Mouse (Mus musculus) thymus, postnatal 0 days (tissue): ENCODE measurements around the gene Gpx5. TPM values are rescaled to one million over a fixed set of nuclear protein-coding genes. Genes with fewer than 3 reads are reported as not detected.

Experiments used
- DNase-seq: peaks from one replicate; pipeline ENCODE4 v3.0.0-alpha.2; 2015; ENCODE audit warnings: low spot score
- polyA plus RNA-seq: library from polyadenylated mRNA; unstranded; fragments of >200 nt; fragmentation: Nextera tagmentation; extraction: Ambion mirVana; gene quantifications from 2 replicates; pipeline ENCODE4 v1.2.1, GENCODE M21; 2015

The Gpx5 gene
- not detected in 2 replicates for polyA plus RNA-seq

DNA sequence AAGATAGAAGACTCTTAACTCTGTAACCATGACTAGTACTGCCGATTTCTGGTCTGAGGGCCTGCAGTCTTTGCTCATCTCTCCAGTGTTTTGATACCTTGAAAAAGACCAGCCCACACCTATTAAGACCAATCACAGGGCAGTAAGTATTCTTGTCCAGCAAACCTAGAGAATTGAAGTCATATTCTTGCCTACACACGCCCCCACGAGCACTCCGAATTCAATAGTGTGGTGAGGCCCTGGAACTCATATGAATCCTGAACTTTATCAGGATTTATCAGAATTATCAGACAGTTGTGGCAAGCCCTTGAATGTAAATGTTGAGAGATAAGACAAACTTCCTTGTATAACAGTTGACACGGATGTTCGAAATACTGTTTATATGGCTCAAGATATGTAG is at the start of gene Gpx5:
TSS of gene Gpx5 (minus strand) at position 101 of the 400 bp plus-strand sequence.
- no peak for DNase-seq

DNA sequence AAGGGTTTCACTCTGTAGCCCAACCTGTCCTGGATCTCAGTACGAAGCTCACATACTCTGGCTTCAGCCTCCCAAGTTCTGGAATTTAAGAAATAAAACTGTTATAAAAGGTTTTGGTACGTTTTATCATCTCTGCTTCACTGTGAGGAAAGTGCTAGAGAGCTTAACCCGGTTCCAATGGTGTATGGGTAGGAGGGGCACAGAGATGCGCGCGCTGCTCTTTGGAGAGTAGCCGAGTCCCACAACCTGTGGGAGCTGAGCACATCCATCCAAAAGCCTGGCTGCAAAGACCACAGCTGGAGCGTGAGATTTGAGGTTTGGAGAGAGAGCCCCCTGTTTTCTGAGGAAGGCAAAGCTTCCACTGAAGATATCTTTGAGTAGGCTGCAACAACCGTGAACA is 34.9 kb upstream of the Gpx5 start:
- DNase-seq, result no peak

DNA sequence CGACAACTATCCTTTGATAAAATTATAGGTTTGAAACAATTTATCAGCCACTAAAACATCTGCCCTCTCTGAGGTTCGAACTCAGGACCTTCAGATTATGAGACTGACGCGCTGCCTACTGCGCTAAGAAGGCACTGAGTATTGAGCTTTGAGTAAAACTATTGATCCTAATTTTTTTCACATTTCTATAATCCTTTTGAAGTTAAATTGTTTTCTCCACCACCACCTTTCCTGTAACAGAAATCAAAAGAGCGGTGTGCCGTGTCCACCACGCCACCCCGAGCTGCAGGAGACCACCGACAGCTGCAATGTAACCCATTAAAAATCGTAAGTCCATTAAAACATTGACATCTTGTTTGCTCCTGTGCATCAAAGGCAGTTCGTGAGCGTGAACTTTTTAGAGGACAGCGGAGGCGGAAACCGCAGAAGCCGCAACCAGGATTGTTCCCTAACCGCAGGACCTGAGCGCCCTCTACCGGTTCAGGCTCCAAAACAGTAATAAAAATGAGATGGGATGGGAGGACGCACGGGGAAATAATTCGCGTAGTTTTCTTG is 34.2 kb upstream of the Gpx5 start:
- DNase-seq, result peak; percentile 48

DNA sequence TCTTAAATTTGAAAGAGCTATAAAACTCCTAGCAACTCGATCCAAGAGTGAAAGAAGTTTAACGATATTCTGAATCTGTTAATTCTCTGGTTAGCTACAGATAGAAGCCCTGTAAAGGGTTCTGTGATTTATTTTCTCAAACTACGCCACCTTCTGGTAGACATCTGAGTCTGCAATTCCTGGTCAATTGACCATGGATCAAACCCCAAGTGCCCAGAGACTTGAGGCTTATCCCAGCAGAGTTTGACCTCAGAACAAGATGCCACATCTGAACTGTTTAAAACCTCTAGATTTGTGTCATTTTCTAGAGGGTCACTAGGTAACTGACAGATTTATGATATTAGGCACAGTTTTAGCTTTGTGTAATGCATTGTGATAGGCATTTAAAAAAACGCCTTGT is 33.7 kb upstream of the Gpx5 start:
- DNase-seq, result peak; percentile 2

DNA sequence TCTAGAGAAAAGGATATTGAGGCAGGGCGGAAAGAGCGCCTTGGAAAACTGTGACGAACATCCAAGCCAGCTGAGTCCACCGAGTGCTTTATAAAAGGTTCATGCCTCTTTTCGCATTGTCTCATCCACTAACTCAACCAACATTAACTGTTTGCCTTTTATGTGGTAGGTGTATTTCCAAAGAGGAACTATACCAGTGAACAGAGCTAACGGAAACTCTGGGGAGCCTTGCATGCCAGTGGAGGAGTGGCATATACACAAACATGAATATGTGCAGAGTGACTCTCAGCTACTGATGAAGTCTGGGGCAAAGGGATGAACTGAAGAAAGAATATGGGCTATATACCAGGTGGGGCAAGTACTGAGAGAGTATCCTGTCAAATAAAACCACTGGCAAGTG is 30.9 kb upstream of the Gpx5 start:
- DNase-seq, result peak; percentile 13

DNA sequence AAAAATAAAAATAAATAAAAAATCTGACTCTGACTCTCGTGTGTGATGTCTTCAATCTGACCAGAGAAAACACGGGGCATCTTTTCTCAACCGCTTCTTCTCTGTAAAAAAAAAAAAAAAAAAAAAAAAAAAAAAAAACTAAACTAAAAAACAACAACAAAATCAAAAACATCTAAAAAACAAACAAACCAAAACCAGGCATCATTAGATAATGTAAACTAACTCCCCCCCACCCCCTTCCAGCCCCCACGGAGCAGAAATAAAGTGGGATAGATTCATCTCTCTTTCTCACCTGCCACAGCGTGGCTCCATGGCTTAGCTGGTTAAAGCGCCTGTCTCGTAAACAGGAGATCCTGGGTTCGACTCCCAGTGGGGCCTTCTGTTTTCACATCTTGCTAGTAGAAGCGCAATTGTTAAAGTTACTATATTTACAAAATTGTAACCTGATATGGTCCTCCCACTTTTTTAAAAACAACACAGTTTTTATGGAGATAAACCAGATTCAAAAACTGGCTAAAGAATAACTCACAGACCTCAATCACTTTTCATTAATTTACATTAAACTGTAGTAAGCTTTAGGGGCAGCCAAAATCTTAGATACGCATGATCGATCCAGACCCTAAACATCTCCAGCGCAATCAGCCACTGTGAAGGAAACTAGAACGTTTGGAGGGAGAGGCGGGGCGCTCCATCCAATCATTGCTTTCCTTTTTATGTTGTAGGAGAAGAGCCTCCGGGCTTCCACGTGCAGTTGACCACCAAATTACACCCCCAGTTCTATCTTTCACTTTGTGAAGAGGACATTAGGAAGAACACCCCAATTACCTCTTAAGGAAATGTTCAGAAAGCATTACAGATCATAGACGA is 30.2 kb upstream of the Gpx5 start:
- DNase-seq, result peak; percentile 30

DNA sequence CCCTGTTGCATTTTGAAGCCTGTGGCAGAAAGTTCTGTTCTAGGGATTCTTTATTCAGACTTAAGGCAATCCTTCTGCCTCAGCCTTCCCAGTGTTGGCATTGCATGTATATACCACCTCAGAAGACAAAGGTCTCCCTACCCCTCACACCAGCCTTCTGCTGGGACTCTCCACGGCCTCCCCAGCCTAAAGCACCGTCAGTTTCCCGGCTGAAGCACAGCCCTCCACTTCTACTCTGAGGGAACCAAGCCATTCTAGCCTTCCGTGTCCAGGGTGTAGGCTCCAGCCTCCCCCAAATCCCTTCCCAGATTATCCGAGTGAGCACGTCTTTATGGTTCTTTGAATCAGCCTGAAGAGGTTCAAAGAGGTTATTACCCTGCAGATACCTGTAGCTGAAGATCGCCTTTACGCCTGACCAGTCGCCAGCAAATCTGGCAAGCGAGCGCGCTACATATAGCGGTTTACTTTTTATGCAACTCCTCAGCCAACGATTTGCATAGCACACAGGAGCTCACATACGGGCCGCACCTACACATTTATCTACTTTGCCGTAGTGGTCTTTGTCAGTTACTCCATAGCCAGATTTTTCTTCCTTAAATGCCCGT is 29.5 kb upstream of the Gpx5 start:
- DNase-seq, result peak; percentile 5

DNA sequence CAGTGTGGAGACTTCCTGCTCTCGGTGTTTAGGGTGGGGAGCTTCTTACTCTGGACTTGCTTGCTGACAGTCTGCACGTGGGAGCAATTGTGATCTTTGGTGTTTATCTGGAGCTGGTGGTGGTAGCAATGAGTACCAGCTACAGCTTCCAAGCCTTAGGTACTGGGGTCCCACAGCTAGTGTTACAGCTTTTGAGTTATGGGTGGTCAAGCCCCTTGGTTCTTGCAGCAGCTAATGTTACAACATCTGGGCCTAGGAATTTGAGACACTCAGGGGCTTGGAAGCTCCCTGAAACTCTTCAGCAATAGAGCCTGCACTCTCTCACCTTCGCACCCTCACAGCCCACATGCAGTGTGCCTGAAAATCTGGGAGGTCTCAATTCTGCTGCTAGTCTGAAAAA is 27.7 kb upstream of the Gpx5 start:
- DNase-seq, result no peak

DNA sequence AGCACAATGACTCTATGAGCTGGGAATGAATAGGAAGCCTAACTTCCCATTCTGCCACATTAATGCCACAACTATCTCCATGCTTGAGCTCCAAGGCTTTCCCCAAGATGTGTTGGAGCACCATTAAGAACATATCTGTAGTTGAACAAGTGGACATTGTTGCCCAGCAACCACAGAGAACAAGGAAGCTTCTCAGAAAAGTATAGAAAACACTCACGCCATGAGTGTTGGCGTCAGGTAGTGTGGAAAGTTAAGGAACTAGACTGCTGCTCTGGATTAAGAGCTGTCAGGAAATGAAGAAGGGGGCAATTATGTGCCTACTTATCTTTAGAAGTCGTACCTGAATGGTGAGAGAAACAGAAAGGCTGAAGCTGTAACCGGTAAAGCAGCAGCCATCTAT is 21.4 kb upstream of the Gpx5 start:
- no peak for DNase-seq

DNA sequence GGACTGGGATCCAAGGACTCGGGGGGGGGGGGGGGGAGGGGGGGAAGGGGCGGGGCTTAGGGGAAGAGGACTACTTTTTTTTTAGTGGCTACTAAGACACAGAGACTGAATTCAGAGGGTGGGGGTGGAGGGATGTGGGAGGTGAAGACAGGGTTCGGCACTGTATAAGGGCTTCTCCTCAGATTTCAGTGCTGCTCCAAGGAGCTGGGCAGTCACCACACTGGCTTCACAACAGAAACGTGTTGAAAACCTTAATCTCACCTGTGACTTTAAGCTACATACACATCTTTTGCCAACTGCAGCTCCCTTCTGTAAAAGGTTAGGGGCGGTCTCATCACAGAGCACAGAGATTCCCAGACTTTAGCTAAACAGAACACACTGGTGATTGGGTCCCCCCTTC is 20.3 kb upstream of the Gpx5 start:
- no peak for DNase-seq

DNA sequence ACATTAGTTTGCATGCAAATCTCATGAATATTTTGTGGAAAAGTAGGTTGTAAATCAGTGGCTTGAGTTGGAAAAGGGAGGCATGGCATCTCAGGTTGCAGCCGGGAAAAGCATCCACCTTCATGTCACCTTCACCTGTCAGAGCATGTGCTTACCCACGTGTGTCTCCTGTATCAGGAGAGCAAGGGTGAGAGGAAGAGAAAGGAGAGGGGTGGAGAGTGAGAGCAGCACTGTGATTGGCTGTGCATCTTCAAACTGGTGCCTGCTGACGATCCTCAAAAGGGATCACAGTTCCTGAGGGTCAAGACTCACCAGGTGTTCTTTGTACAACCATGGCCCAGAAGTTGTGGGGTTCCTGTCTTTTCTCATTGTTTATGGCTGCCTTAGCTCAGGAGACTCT is 19.4 kb upstream of the Gpx5 start, which contains the start of gene Gpx6:
TSS of gene Gpx6 (plus strand) at position 200 of the 400 bp plus-strand sequence.
- DNase-seq, result no peak

DNA sequence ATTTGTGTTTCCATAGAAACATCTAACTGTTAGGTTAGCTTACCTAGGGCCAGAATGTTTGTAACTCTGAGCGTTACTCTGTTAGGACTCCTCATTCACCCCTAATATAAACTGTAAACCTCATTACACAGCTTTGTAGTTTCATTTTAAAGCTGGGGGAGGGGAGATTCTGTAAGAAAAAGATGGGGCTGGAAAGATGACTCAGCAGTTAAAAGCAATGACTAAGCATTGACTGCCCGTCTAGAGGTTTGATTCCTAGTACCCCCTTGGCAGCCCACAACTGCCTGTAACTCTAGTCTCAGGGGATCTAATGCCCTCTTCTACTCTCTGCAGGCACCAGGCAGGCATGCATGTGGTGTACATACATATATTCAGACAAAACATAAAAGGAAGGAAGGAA is 17.3 kb upstream of the Gpx5 start:
- DNase-seq, result no peak

DNA sequence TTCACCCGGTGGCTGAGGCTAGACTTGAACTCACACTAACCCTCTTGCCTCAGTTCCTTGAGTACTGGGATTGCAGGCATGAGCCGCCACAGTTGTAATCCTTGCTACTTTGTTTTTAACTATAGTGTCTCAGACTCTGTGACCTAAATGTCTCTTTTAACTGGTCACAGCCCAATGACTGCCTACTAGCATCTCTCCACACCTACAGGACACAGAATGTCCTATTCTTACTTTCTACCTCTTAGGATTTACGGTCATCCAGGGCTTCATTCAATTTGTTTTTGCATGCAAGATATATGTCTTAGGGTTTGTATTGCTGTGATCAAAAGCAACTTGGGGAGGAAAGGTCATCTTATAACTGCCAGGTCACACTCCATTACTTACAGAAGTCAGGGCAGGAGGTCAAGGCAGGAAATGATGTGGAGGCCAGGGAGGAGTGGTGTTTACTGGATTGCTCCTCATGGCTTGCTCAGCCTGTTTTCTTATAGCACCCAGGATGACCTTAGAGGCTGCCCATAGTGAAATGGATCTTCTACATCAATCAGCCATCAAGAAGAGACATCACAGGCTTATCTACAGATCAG is 12.0 kb upstream of the Gpx5 start:
- no peak for DNase-seq

DNA sequence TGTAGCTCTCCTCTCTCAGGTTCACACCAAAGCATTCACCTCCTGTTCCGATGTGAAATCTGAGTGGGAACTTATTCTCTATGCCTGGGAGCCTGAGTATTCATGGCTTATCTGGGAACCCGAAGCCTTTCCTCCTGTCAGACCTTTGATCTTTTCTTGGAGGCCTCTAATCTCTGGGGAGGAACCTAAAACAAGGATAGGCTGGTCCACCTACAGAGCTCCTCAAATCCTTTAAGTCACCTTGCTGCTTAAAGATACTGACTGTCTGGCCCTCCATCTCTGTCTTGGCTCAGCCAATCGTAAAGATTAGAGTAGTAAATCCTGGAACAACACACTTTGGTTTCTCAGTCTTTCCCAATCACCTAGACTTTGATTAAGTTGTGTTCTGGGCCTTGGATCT is 6.0 kb upstream of the Gpx5 start:
- no peak for DNase-seq

DNA sequence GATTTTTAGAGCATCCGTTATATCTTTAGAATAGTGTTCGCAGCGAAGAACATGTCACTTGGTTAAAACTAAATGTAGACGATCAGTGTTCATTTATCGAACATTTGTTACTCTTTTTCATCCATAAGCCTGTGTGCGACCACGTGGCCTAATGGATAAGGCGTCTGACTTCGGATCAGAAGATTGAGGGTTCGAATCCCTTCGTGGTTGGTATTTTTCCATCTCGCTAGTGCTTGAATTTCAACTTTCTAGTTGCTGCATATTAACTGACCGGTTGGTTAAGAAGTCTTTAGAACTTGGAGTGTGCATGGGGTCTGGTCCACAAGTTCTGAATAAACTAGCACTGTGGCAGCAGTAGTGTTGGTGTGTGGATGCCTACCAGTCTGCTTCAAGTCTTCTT is 13.0 kb downstream of the Gpx5 start:
- peak; percentile 83 for DNase-seq

DNA sequence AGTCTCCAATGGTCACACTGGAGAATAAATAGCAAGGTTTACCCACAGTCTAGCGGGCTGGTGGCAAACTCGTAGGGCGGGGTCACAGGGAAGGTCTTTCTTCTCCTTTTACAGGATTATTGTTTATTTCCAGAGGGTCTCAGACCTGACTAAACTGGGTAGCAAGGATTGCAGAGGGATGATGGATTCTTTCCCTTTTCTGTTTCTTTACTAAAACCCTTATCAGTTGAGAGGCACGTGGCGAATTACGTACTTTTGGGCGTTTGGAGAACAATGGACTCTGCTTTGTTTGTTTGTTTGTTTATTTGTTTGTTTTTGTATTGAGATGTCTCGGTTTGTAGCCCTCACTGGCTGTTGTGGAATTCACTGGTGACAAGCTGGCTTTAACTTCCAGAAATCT is 13.5 kb downstream of the Gpx5 start:
- no peak for DNase-seq

DNA sequence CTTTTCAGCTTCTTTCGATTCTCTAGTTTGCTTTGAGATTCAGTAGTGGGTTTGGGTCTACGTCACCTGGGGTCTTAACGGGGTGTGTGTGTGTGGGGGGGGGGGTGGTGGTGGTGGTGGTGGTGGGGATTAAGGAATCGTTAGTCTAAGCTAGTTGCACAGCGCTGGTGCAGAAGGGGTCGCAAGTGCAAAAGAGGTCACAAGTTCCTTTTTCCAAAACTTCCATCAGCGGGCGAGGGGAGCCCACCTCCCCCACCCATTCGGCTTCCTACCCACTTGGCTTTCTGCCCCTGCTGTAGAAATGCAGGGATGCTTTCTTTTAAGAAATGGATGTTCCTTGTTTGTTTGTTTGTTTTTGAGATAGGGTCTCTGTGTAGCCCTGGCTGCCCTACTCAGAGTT is 16.0 kb downstream of the Gpx5 start:
- no peak for DNase-seq

DNA sequence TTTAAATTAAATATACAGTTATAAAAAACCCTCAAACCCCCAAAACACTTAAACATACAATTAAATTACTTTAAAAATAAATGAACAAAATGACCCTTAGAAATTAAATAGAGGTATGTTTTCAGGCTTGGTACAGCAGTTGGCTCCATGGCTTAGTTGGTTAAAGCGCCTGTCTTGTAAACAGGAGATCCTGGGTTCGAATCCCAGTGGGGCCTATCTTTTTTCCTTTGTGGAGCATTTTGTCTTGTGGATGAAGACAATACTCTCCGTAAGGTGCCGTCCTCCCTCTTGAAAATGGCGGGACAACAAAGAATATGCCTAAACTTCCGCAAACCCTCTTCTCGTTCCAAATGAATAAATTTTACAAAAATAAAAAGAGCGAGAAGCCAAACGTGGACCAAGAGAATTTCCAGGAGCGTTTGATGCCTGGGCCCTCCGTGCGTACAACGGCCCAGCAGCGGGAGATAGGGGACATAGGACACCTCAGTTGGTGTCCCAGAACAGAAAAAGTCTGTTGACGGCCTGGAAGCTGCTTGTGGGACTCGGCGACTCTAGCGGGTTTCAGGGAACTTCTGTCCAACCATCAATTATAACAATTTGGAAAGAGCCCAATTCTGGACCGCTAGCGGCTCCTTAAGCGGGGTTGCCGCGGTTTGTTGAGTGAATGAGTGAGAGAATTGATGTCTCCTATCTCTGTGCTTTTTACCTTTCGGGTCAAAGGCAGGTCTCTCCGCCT is 16.5 kb downstream of the Gpx5 start:
- peak; percentile 27 for DNase-seq

DNA sequence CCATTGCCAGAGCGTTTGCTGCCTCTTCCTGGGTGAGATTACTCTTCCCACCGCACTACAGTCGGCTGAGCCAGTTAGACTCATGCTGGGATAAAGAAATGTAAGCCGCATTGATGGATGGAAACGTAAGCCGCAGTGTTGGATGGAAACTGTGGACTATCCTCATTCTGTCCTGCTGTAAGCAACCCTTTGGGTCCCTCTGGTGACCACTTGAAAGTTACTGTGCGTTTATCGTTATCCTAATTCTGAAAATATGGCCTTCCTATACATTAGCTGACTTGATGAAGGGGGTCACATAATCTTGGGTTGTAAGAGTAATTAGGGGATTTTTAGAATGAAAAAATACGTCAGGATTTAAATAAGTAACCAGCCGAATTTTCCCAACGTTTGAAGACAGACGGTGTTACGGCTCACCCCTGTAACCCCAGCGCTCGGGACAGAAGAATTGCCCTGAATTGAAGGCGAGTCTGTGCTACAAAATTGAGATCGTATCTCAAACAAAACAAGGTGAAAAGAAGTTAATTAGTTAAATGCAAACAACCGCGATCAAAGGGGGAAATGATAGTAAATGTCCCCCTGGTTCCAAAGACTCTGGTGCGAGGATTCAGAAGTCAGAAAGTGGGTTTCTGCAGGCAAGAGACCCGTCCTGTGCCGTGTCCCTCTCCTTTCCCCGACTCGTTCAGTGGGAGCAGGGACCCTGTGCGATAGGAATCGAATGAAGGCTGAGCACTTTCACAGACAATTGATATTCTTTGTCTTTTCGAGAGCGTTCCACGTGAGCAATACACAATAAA is 17.3 kb downstream of the Gpx5 start:
- DNase-seq, result no peak

DNA sequence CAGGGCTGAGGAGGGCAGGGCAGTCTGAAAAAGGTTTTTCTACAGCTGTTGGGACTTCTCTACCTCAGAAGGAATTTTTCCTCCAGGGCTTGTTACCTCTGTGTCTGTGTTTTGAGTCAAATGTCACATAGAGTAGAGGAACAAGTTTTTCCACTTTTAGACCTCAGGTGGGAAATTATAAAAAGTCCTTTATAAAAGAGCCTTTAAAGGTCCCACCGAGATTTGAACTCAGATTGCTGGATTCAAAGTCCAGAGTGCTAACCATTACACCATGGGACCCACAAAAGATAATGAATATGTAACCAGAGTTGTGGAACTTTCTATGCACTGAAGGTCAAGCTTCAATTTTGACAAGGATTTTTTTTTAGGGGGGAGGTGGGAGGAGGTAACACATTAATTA is 24.3 kb downstream of the Gpx5 start:
- no peak for DNase-seq

DNA sequence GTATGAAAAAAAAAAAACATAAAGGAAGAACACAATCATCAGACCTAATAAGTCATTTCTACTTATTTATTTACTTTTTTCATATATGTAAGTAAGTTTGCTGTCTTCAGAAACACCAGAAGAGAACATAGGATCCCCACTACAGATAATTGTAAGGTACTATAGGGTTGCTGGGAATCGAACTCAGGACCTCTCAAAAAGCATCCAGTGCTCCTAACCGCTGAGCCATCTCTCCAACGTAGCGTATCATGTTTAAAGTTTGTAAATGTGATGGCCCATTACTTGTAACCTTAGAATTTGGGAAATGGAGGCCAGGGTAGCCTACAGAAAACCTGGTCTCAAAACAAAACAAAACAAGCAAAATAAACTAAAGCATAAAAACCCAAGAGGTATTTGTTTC is 25.0 kb downstream of the Gpx5 start:
- DNase-seq, result no peak
